Mouse (Mus musculus) forebrain, embryonic 14.5 days (tissue): Measurements from ENCODE around the gene Tapt1. TPM values are rescaled to one million over a fixed set of nuclear protein-coding genes. Genes with fewer than 3 reads are reported as not detected.

ENCODE experiments used
- ATAC-seq: fragments of 200-750 bp; cut with Nextera tagmentation; 2 replicates; pipeline ENCODE4 v1.8.0; 2017; ENCODE audit warnings: mild to moderate bottlenecking, moderate library complexity
- DNase-seq: peaks from one replicate; pipeline ENCODE4 v3.0.0-alpha.2; 2015; ENCODE audit warnings: low spot score
- H3K27ac ChIP-seq: fragments of 300-500 bp; sonication (generic); 2 replicates; pipeline ENCODE4 v1.5.1; 2014; ENCODE audit warnings: low read depth, mild to moderate bottlenecking, control low read depth, low read length, moderate library complexity
- H3K27me3 ChIP-seq: fragments of 300-500 bp; sonication (generic); replicated peaks from 2 replicates; pipeline ENCODE4 v1.6.1; 2014; ENCODE audit warnings: low read length, control low read depth, mixed read lengths; ENCODE audit not compliant: control insufficient read depth, insufficient read depth
- H3K36me3 ChIP-seq: fragments of 300-500 bp; sonication (generic); 2 replicates; pipeline ENCODE4 v1.6.1; 2014; ENCODE audit warnings: low read length, control low read depth; ENCODE audit not compliant: control insufficient read depth, insufficient read depth
- H3K4me1 ChIP-seq: fragments of 300-500 bp; sonication (generic); 2 replicates; pipeline ENCODE4 v1.6.1; 2014; ENCODE audit warnings: antibody characterized with exemption, low read length, control low read depth; ENCODE audit not compliant: control insufficient read depth, insufficient read depth
- H3K4me2 ChIP-seq: fragments of 300-500 bp; sonication (generic); 2 replicates; pipeline ENCODE4 v1.6.1; 2014; ENCODE audit warnings: mild to moderate bottlenecking, control low read depth, low read length
- H3K4me3 ChIP-seq: fragments of 300-500 bp; sonication (generic); 2 replicates; pipeline ENCODE4 v1.5.1; 2014; ENCODE audit warnings: low read depth, low read length, control low read depth
- H3K9ac ChIP-seq: fragments of 300-500 bp; sonication (generic); 2 replicates; pipeline ENCODE4 v1.6.1; 2014; ENCODE audit warnings: mild to moderate bottlenecking, low read length, control low read depth, moderate library complexity
- H3K9me3 ChIP-seq: fragments of 300-500 bp; sonication (generic); replicated peaks from 2 replicates; pipeline ENCODE4 v1.6.1; 2016; ENCODE audit warnings: low read length, control low read depth, mixed read lengths; ENCODE audit not compliant: control insufficient read depth
- WGBS: fragments of 180-500 bp; shearing (Covaris S2); extraction: QIAGEN DNeasy Blood & Tissue Kit; methylation state at CpG from one replicate; pipeline ENCODE4 v1.1.7; 2014; 5-methylcytosine and 5-hydroxymethylcytosine counted together
- polyA plus RNA-seq: library from polyadenylated mRNA; unstranded; fragments of >200 nt; fragmentation: Nextera tagmentation; extraction: Ambion mirVana; gene quantifications from 2 replicates; pipeline ENCODE4 v1.2.1, GENCODE M21; 2014

Gene Tapt1
- polyA plus RNA-seq, 1 experiment from 2014 or later: 26.2 TPM

DNA sequence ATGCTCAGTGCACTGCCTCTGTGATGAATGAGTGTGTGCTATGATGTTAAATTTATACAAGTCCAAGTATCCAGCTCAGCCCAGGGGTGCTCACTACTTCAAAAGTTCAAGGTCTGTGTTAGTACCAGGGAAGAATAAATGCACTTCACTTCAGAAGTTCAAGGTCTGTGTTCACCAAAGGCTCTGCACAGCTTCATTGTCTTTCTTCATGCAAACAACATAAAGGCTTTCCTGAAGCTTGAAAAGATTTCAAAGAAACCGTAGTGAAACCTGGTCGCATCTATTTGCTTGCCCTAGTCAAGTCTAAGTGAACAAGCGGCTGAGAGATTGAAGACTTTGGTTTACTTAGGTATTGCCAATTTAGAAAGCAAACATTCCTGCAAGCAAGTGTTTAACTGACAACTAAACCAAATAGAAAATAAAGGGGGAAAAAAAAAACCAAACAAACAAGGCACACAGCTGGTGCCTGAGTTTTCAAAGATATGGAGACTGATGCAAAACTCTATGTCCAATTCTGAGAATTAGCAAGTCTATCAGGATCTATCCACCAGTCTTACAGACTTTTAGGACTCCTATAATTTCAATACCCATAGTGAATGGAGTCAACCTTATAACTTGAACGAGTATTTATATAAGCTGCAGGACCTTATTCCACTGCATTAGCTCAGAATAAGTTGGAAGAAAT lies 1.4 kb downstream of the Tapt1 start:
- peak overlapping the region; percentile 97 for H3K9ac ChIP-seq
- peak overlapping the region; percentile 81 for H3K4me3 ChIP-seq
- peaks cover 17% of the 10 kb centered on the region for H3K4me1 ChIP-seq
- peak overlapping the region; percentile 80 for H3K4me2 ChIP-seq
- no peak for ATAC-seq
- no peaks in the 10 kb centered on the region for H3K36me3 ChIP-seq
- WGBS: 33% methylated on average over 4 of the region's 4 CpGs
- H3K27me3 ChIP-seq: no peaks in the 10 kb centered on the region
- no peak for DNase-seq
- H3K9me3 ChIP-seq: no peaks in the 10 kb centered on the region
- no peak overlapping the region for H3K27ac ChIP-seq

DNA sequence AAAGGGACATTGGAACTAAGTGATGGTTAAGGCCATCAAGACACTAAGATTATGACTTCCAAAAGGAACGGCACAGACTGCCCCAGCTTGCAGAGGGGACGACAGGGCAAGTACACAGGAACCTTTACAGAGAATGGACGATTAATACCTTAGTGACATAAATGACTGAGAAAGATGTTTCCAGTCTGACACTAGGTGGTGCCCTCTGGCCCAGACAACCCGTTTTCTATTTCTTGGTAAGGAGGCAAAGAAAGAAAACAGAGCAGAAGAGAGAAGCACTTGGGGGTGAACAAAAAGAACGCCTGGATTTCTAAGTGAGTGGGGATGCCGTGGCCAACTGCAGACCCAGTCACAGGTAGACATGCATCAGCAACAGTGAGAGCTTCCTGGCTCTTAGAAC lies 2.2 kb downstream of the Tapt1 start:
- Histone ChIP-seq H3K27me3 (no peaks in the 10 kb centered on the region), H3K4me1 (peaks cover 17% of the 10 kb centered on the region), H3K4me3 (no peak overlapping the region), H3K4me2 (peak overlapping the region; percentile 80), H3K36me3 (no peaks in the 10 kb centered on the region), H3K9ac (peak overlapping the region; percentile 33), H3K9me3 (no peaks in the 10 kb centered on the region), H3K27ac (no peak overlapping the region)
- ATAC-seq: no peak
- peak; percentile 57 for DNase-seq
- WGBS: 22% methylated on average over 6 of the region's 6 CpGs

DNA sequence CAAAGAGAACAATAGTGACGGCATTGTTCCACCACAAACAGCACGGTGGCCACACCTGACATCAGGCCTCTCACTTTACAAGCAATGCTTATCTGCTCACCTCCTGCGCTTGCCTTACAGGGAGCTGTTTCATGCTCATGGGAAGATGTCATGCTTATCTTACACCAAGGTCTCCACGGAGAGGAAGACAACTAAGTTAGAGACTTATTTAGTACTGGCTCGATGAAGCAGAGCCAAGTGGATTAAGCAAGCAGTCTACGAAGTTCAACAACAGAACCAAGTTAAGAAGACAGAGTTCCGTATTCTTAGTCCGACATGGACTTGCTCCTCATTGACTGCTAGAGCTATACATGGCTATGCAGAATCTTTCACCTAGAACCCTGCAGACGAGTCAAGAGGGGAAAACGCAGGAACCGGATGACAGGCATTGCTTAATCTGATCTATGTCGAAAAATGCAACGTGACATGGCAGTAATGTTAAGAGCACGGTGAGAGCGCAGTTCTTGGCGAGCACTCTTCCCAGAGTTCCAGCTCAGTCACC lies 3.0 kb downstream of the Tapt1 start:
- ATAC-seq (no peak), DNase-seq (no peak)
- Histone ChIP-seq H3K9ac (no peak overlapping the region), H3K4me3 (no peak overlapping the region), H3K4me2 (no peak overlapping the region), H3K9me3 (no peaks in the 10 kb centered on the region), H3K27ac (no peak overlapping the region), H3K36me3 (no peaks in the 10 kb centered on the region), H3K27me3 (no peaks in the 10 kb centered on the region), H3K4me1 (peaks cover 17% of the 10 kb centered on the region)
- 94% methylated on average over 16 of the region's 16 CpGs for WGBS

DNA sequence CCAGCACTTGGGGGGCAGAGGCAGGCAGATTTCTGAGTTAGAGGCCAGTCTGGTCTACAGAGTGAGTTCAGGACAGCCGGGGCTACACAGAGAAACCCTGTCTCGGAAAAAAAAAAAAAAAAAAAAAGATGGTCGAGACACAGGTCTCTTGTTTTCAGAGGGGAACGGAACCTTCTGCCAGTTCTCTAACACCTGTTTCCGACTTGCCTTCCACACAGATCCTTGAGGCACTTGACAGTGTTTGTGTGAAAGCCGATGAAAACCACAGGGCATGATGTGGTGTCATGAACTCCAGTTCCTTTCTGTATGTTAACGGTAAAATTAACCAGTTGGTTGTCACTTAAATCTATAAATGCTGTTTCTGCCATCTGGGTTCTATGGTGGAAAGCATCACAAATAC lies 6.0 kb downstream of the Tapt1 start:
- 79% methylated on average over 7 of the region's 7 CpGs for whole genome bisulfite sequencing
- H3K4me1 ChIP-seq: peaks cover 11% of the 10 kb centered on the region

DNA sequence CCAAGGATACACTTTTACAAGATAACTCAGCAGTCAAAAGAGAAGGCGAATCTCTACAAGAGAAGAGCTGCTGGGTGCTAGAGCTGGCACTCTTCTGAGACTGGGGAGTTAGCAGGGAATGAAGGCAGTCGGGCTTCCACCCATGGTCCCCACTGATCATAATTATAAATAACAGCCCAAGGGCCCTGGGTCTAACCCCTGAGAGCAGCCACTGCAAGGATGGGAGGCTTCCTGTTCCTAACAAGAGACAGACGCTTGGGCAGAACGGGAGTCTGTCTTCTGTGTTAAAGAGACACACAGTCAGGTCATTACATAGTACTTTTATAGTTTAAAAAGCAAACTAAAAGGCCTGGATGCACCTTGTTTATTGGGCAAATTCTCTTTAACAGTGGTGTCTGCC lies 6.6 kb downstream of the Tapt1 start:
- H3K27me3 ChIP-seq: no peaks in the 10 kb centered on the region
- no peak overlapping the region for H3K9ac ChIP-seq
- no peak overlapping the region for H3K4me2 ChIP-seq
- peaks cover 5% of the 10 kb centered on the region for H3K4me1 ChIP-seq
- H3K27ac ChIP-seq: no peak overlapping the region
- H3K9me3 ChIP-seq: no peaks in the 10 kb centered on the region
- DNase-seq (no peak), ATAC-seq (no peak)
- H3K36me3 ChIP-seq: peaks cover 10% of the 10 kb centered on the region
- WGBS: 90% methylated on average over 4 of the region's 4 CpGs
- no peak overlapping the region for H3K4me3 ChIP-seq

More for the DNA sequence above, 6.0 kb downstream of the Tapt1 start:
- Histone ChIP-seq H3K27me3 (no peaks in the 10 kb centered on the region), H3K36me3 (peaks cover 10% of the 10 kb centered on the region), H3K9me3 (no peaks in the 10 kb centered on the region), H3K9ac (no peak overlapping the region), H3K4me3 (no peak overlapping the region), H3K4me2 (no peak overlapping the region), H3K27ac (no peak overlapping the region)
- no peak for ATAC-seq
- no peak for DNase-seq

DNA sequence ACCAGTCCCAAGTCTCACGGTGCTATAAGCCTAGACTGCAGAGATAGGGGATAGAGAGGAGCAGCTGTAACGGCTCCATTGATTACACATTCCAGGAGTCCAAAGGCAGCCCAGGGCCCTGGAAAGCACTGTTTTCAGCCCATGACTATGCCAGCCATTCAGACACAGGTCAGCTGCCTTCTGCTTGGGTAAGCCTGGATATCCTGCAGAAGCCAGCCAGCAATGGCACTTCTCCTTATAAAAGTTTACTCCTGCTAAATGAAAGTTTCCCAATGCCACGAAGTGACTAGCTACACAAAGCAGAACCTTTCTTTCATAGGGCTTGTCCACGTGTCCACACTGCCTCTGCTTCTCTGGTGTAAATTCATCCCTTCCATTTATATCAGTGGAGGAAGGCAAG lies 7.9 kb downstream of the Tapt1 start:
- Histone ChIP-seq H3K4me2 (no peak overlapping the region), H3K4me3 (no peak overlapping the region), H3K36me3 (peaks cover 10% of the 10 kb centered on the region), H3K9ac (no peak overlapping the region), H3K9me3 (no peaks in the 10 kb centered on the region), H3K27me3 (no peaks in the 10 kb centered on the region), H3K27ac (no peak overlapping the region), H3K4me1 (no peaks in the 10 kb centered on the region)
- no peak for DNase-seq
- 80% methylated on average over 4 of the region's 4 CpGs for WGBS
- no peak for ATAC-seq

DNA sequence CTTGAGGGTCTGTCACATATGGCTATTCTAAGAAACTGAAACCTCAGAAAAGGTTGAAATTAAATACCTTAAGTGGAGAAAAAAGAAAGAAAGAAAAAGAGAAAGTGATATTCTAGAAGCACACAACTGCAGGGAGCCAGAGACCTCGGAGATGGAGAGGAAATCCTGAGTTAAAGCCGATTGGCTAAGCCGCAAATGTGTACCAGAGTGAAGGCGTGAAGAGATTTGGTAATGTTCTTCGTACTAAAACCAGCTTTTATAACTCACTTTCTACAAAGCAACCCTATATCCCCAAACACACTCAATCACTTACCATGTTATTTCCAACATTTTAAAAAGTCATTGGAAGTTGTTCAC lies 8.8 kb downstream of the Tapt1 start:
- no peak for DNase-seq
- no peaks in the 10 kb centered on the region for H3K9me3 ChIP-seq
- no peak overlapping the region for H3K4me2 ChIP-seq
- ATAC-seq: no peak
- 88% methylated on average over 5 of the region's 5 CpGs for WGBS
- peaks cover 10% of the 10 kb centered on the region for H3K36me3 ChIP-seq
- H3K27ac ChIP-seq: no peak overlapping the region
- H3K27me3 ChIP-seq: no peaks in the 10 kb centered on the region
- no peak overlapping the region for H3K4me3 ChIP-seq
- no peaks in the 10 kb centered on the region for H3K4me1 ChIP-seq
- no peak overlapping the region for H3K9ac ChIP-seq

DNA sequence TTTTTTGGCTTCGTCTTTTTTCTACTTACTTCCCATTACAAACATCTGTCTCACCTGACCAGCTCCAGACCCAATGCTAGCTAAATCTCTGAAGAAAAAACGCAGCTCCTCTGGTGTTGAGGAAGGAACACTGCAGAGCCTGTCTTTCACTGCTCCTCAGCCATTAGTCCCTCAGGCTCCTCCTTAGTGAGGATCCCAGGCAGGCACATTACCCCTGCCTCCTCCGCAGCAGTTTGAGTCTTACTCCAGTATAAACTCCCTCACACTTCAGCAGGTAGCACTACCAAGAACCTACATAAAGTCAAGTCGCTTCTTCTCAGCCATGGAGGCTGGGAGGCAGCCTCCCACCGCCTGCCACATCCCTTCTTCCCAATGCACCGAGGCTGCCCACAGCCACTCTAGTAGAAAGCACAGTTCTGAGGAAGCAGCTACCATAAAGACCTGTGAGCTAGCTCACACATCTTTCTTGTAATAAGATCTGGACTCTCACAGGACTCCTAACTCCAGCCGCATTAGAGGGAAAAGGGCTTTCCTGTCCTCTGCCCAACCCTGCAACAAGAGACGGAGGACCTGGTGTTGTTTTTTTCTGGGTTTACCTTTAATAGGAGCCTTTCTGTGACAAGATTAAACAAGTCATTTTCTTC lies 9.3 kb downstream of the Tapt1 start:
- ATAC-seq: no peak
- Histone ChIP-seq H3K36me3 (peaks cover 10% of the 10 kb centered on the region), H3K27me3 (no peaks in the 10 kb centered on the region), H3K27ac (no peak overlapping the region), H3K9ac (no peak overlapping the region), H3K4me3 (no peak overlapping the region), H3K4me2 (no peak overlapping the region), H3K4me1 (no peaks in the 10 kb centered on the region), H3K9me3 (no peaks in the 10 kb centered on the region)
- WGBS: 85% methylated on average over 8 of the region's 8 CpGs
- no peak for DNase-seq

DNA sequence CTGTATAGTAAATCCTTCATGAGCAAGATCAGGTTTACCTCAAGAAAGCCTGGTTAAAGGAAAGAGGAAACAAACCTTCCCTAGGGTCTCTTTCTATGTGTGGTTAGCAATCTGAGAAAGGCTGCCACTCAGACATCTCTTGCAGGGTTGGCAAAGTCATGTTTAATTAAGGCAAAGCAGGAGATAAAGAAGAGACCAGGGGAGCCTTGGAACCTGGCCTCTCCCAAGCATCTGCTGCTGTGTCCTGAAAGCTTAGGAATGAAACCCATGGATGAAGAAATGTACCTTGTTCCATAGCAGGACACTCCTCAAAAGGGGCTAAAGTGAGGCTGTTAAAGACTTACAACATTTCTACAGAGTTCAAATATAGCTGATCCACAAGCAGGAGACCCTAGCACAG lies 11.3 kb downstream of the Tapt1 start:
- peaks cover 10% of the 10 kb centered on the region for H3K36me3 ChIP-seq
- no peak overlapping the region for H3K4me2 ChIP-seq

More for the DNA sequence above, 11.3 kb downstream of the Tapt1 start:
- no peak overlapping the region for H3K9ac ChIP-seq
- H3K4me3 ChIP-seq: no peak overlapping the region
- no peaks in the 10 kb centered on the region for H3K27me3 ChIP-seq
- no peaks in the 10 kb centered on the region for H3K9me3 ChIP-seq
- no peaks in the 10 kb centered on the region for H3K4me1 ChIP-seq
- DNase-seq: no peak
- no peak overlapping the region for H3K27ac ChIP-seq
- no peak for ATAC-seq
